Mouse (Mus musculus) kidney, adult 2 months (tissue): Measurements from ENCODE around the gene Akap14. TPM values are rescaled to one million over a fixed set of nuclear protein-coding genes. Genes with fewer than 3 reads are reported as not detected.

Experiments used
- DNase-seq: peaks from one replicate; pipeline ENCODE4 v3.0.0; 2021
- H3K27ac ChIP-seq: fragments of 200-500 bp; 2 replicates; pipeline ENCODE4 v1.5.1; 2012; ENCODE audit warnings: low read depth, low read length, control low read depth, inconsistent platforms; ENCODE audit not compliant: insufficient read depth
- H3K27me3 ChIP-seq: fragments of 200-500 bp; replicated peaks from 2 replicates; pipeline ENCODE4 v1.6.1; 2012; ENCODE audit warnings: mild to moderate bottlenecking, moderate library complexity, low read length, inconsistent platforms; ENCODE audit not compliant: control insufficient read depth, insufficient read depth
- H3K36me3 ChIP-seq: fragments of 200-500 bp; 2 replicates; pipeline ENCODE4 v1.6.1; 2012; ENCODE audit warnings: mild to moderate bottlenecking, moderate library complexity, low read length, inconsistent platforms; ENCODE audit not compliant: control insufficient read depth, insufficient read depth
- H3K4me1 ChIP-seq: fragments of 200-500 bp; 2 replicates; pipeline ENCODE4 v1.6.1; 2011; ENCODE audit warnings: low read length; ENCODE audit not compliant: control insufficient read depth, insufficient read depth
- H3K4me3 ChIP-seq: fragments of 200-500 bp; 2 replicates; pipeline ENCODE4 v1.5.1; 2011; ENCODE audit warnings: mild to moderate bottlenecking, low read depth, low read length, control low read depth; ENCODE audit not compliant: insufficient read depth
- CTCF ChIP-seq: fragments of 200-500 bp; conservative IDR thresholded peaks from 2 replicates; pipeline ENCODE4 v1.5.1; 2011; ENCODE audit warnings: low read depth, mild to moderate bottlenecking, control low read depth, low read length, moderate library complexity, mixed read lengths; ENCODE audit not compliant: insufficient read depth, insufficient read length
- POLR2A ChIP-seq: fragments of 200-500 bp; IDR thresholded peaks from one replicate; pipeline ENCODE4 v1.6.1; 2011; ENCODE audit warnings: low read depth, low read length, control low read depth
- WGBS: fragments of 180-500 bp; shearing (Covaris S2); methylation state at CpG from one replicate; pipeline ENCODE4 v1.1.7; 2018; 5-methylcytosine and 5-hydroxymethylcytosine counted together
- polyA plus RNA-seq: library from polyadenylated mRNA; depleted of rRNA; stranded (reverse); fragments of >200 nt; gene quantifications from 2 replicates; pipeline ENCODE4 v1.2.3, GENCODE M21; 2012; rRNA removed

Gene Akap14
- polyA plus RNA-seq, 1 experiment, result not detected

GRCm38 (mm10) chrX:37109526-37110192 is 59.0 kb downstream of the Akap14 start:
- H3K27ac ChIP-seq, result peak overlapping the region; percentile 76
- H3K4me1 ChIP-seq, result no peaks in the 10 kb centered on the region
- no peaks in the 10 kb centered on the region for H3K36me3 ChIP-seq
- WGBS, result 0% methylated on average over 27 of the region's 27 CpGs
- no peak for TF ChIP-seq CTCF
- no peak for TF ChIP-seq POLR2A
- DNase-seq, result no peak
- H3K27me3 ChIP-seq, result no peaks in the 10 kb centered on the region
- H3K4me3 ChIP-seq, result peak overlapping the region; percentile 93

- Histone ChIP-seq H3K4me1 (no peaks in the 10 kb centered on the region), H3K27me3 (no peaks in the 10 kb centered on the region), H3K4me3 (no peak overlapping the region), H3K27ac (no peak overlapping the region), H3K36me3 (no peaks in the 10 kb centered on the region; the same call in 1 of the 2 replicates)
- DNase-seq, result no peak
- WGBS, result 70% methylated on average over 2 of the region's 2 CpGs
- TF ChIP-seq POLR2A, result no peak
- TF ChIP-seq CTCF, result peak; percentile 26; the same call in 1 of the 2 replicates
These were observed 64.8 kb downstream of the Akap14 start for GRCm38 (mm10) chrX:37103826-37104225.

Other genes starting within 250 kb of the Akap14 start
- 5.3 and 5.7 TPM in 2 replicates for gene Sept6, start 177.0 kb downstream of the Akap14 start, polyA plus RNA-seq
- 0.22 and 0.29 TPM in 2 replicates for gene Sowahd, start 120.0 kb downstream of the Akap14 start, polyA plus RNA-seq
- 69.4 and 115 TPM in 2 replicates for gene Rpl39, start 83.4 kb downstream of the Akap14 start, polyA plus RNA-seq
- 2.9 and 4.5 TPM in 2 replicates for gene Upf3b, start 58.5 kb downstream of the Akap14 start, polyA plus RNA-seq
- gene Nkap, start 42.0 kb downstream of the Akap14 start, polyA plus RNA-seq, result 2.0 and 2.5 TPM in 2 replicates
- gene Ndufa1, start 22.3 kb upstream of the Akap14 start, polyA plus RNA-seq, result 677 and 921 TPM in 2 replicates
- 1.9 and 2.7 TPM in 2 replicates for gene Rnf113a1, start 22.4 kb upstream of the Akap14 start, polyA plus RNA-seq
- not detected in 2 replicates for gene Gm9, start 42.2 kb upstream of the Akap14 start, polyA plus RNA-seq
- not detected in 2 replicates for gene Rhox1, start 53.4 kb upstream of the Akap14 start, polyA plus RNA-seq
- not detected in 2 replicates for gene Rhox2a, start 76.1 kb upstream of the Akap14 start, polyA plus RNA-seq
- not detected in 2 replicates for gene Rhox3a, start 81.1 kb upstream of the Akap14 start, polyA plus RNA-seq
- not detected in 2 replicates for gene Rhox4a, start 96.5 kb upstream of the Akap14 start, polyA plus RNA-seq
- gene Rhox3a2, start 211.2 kb upstream of the Akap14 start, polyA plus RNA-seq, result not detected in 2 replicates
- not detected in 2 replicates for gene Rhox4a2, start 222.0 kb upstream of the Akap14 start, polyA plus RNA-seq
- gene Rhox2b, start 243.2 kb upstream of the Akap14 start, polyA plus RNA-seq, result not detected in 2 replicates